Mouse (Mus musculus) embryonic facial prominence, embryonic 10.5 days (tissue): ENCODE results near the gene Tmem9. TPM values are rescaled to one million over a fixed set of nuclear protein-coding genes. Genes with fewer than 3 reads are reported as not detected.
A peak's percentile ranks its signal among the peaks of the same experiment; 100 is the strongest.

Experiments used
- DNase-seq: peaks from one replicate; pipeline ENCODE4 v3.0.0-alpha.2; 2017; ENCODE audit warnings: low spot score
- H3K27ac ChIP-seq: fragments of 300-500 bp; sonication (generic); replicated peaks from 2 replicates; pipeline ENCODE4 v1.5.1; 2016; ENCODE audit warnings: mild to moderate bottlenecking
- H3K27me3 ChIP-seq: fragments of 300-500 bp; sonication (generic); replicated peaks from 2 replicates; pipeline ENCODE4 v1.6.1; 2016; ENCODE audit warnings: low read depth, mild to moderate bottlenecking; ENCODE audit not compliant: poor library complexity, severe bottlenecking
- H3K36me3 ChIP-seq: fragments of 300-500 bp; sonication (generic); replicated peaks from 2 replicates; pipeline ENCODE4 v1.6.1; 2016; ENCODE audit warnings: mild to moderate bottlenecking, moderate library complexity
- H3K4me1 ChIP-seq: fragments of 300-500 bp; sonication (generic); 2 replicates; pipeline ENCODE4 v1.6.1; 2016
- H3K4me3 ChIP-seq: fragments of 300-500 bp; sonication (generic); 2 replicates; pipeline ENCODE4 v1.5.1; 2016; ENCODE audit warnings: mild to moderate bottlenecking, moderate library complexity
- H3K9me3 ChIP-seq: fragments of 300-500 bp; sonication (generic); 2 replicates; pipeline ENCODE4 v1.6.1; 2016; ENCODE audit warnings: mild to moderate bottlenecking
- WGBS: fragments of 180-500 bp; shearing (Covaris S2); methylation state at CpG from one replicate; pipeline ENCODE4 v1.1.7; 2016; 5-methylcytosine and 5-hydroxymethylcytosine counted together
- polyA plus RNA-seq: library from polyadenylated mRNA; unstranded; fragments of >200 nt; fragmentation: Nextera tagmentation; extraction: Ambion mirVana; gene quantifications from 2 replicates; pipeline ENCODE4 v1.2.1, GENCODE M21; 2016

The Tmem9 gene
- polyA plus RNA-seq, 1 experiment from 2014 or later: 142 TPM

- Histone ChIP-seq H3K4me3 (no peak overlapping the region), H3K27ac (no peak overlapping the region), H3K9me3 (no peaks in the 10 kb centered on the region), H3K36me3 (no peaks in the 10 kb centered on the region), H3K4me1 (peaks cover 16% of the 10 kb centered on the region), H3K27me3 (0 out of 2 replicates have a peak, but pooled peaks cover 3% of the 10 kb centered on the region)
- WGBS: 56% methylated on average over 9 of the region's 9 CpGs
- DNase-seq: no peak
Observed at GRCm38 (mm10) chr1:136061041-136061789, 53.3 kb downstream of the Tmem9 start.

- Histone ChIP-seq H3K4me3 (no peak overlapping the region), H3K36me3 (no peaks in the 10 kb centered on the region), H3K9me3 (no peaks in the 10 kb centered on the region), H3K27ac (no peak overlapping the region), H3K4me1 (peaks cover 16% of the 10 kb centered on the region), H3K27me3 (no peaks in the 10 kb centered on the region)
- DNase-seq: no peak
- WGBS: 88% methylated on average over 7 of the region's 7 CpGs
Observed at GRCm38 (mm10) chr1:136061790-136062141, 53.8 kb downstream of the Tmem9 start.

- no peaks in the 10 kb centered on the region for H3K27me3 ChIP-seq
- no peak for DNase-seq
- 77% methylated on average over 5 of the region's 5 CpGs for WGBS
Observed at GRCm38 (mm10) chr1:136063991-136064390, 56.0 kb downstream of the Tmem9 start.

GRCm38 (mm10) chr1:136066621-136067020 lies 58.7 kb downstream of the Tmem9 start:
- Histone ChIP-seq H3K27me3 (no peaks in the 10 kb centered on the region), H3K36me3 (no peaks in the 10 kb centered on the region), H3K4me3 (no peak overlapping the region), H3K27ac (no peak overlapping the region), H3K4me1 (0 out of 2 replicates have a peak, but pooled peaks cover 7% of the 10 kb centered on the region), H3K9me3 (no peaks in the 10 kb centered on the region)
- 62% methylated on average over 1 of the region's 1 CpGs for WGBS
- no peak for DNase-seq

More at GRCm38 (mm10) chr1:136063991-136064390, 56.0 kb downstream of the Tmem9 start:
- no peaks in the 10 kb centered on the region for H3K36me3 ChIP-seq
- H3K4me3 ChIP-seq: no peak overlapping the region
- no peak overlapping the region for H3K27ac ChIP-seq
- H3K4me1 ChIP-seq: 0 out of 2 replicates have a peak, but pooled peaks cover 9% of the 10 kb centered on the region
- no peaks in the 10 kb centered on the region for H3K9me3 ChIP-seq

GRCm38 (mm10) chr1:136067579-136067978 lies 59.6 kb downstream of the Tmem9 start:
- Histone ChIP-seq H3K4me1 (0 out of 2 replicates have a peak, but pooled peaks cover 4% of the 10 kb centered on the region), H3K27me3 (no peaks in the 10 kb centered on the region), H3K27ac (no peak overlapping the region), H3K9me3 (no peaks in the 10 kb centered on the region), H3K4me3 (no peak overlapping the region), H3K36me3 (no peaks in the 10 kb centered on the region)
- no peak for DNase-seq
- 68% methylated on average over 3 of the region's 3 CpGs for WGBS

- H3K9me3 ChIP-seq: no peaks in the 10 kb centered on the region
- 12% methylated on average over 3 of the region's 3 CpGs for WGBS
- H3K36me3 ChIP-seq: no peaks in the 10 kb centered on the region
- H3K4me3 ChIP-seq: no peak overlapping the region
- DNase-seq: peak; percentile 35
- H3K4me1 ChIP-seq: no peaks in the 10 kb centered on the region
- H3K27me3 ChIP-seq: peaks cover 12% of the 10 kb centered on the region; the same call in 1 of the 2 replicates
- no peak overlapping the region for H3K27ac ChIP-seq
Observed at GRCm38 (mm10) chr1:136076086-136076485, 68.1 kb downstream of the Tmem9 start.

- no peaks in the 10 kb centered on the region for H3K4me1 ChIP-seq
- no peaks in the 10 kb centered on the region for H3K36me3 ChIP-seq
- H3K4me3 ChIP-seq: no peak overlapping the region
- H3K9me3 ChIP-seq: no peaks in the 10 kb centered on the region
- WGBS: 72% methylated on average over 4 of the region's 4 CpGs
- DNase-seq: no peak
- peaks cover 12% of the 10 kb centered on the region; the same call in 1 of the 2 replicates for H3K27me3 ChIP-seq
- no peak overlapping the region for H3K27ac ChIP-seq
Observed at GRCm38 (mm10) chr1:136077656-136078055, 69.7 kb downstream of the Tmem9 start.

- DNase-seq: no peak
- WGBS: 87% methylated on average over 1 of the region's 1 CpGs
- H3K27me3 ChIP-seq: peaks cover 12% of the 10 kb centered on the region; the same call in 1 of the 2 replicates
- no peaks in the 10 kb centered on the region for H3K4me1 ChIP-seq
- no peaks in the 10 kb centered on the region for H3K36me3 ChIP-seq
- H3K4me3 ChIP-seq: no peak overlapping the region
- H3K27ac ChIP-seq: no peak overlapping the region
- no peaks in the 10 kb centered on the region for H3K9me3 ChIP-seq
Observed at GRCm38 (mm10) chr1:136081161-136081560, 73.2 kb downstream of the Tmem9 start.

Other genes starting within 250 kb of the Tmem9 start
- 29.0 and 32.2 TPM in 2 replicates for gene Phlda3, start 242.0 kb upstream of the Tmem9 start, polyA plus RNA-seq
- gene Tnni1, start 228.7 kb upstream of the Tmem9 start, polyA plus RNA-seq: 5.5 and 7.9 TPM in 2 replicates
- 7.5 TPM in 2 replicates for gene Lad1, start 189.6 kb upstream of the Tmem9 start, polyA plus RNA-seq
- 1.1 and 4.4 TPM in 2 replicates for gene Tnnt2, start 171.8 kb upstream of the Tmem9 start, polyA plus RNA-seq
- gene Pkp1, start 88.9 kb upstream of the Tmem9 start, polyA plus RNA-seq: 0.25 TPM in 1 of 2 replicates, not detected in the other
- 0.04 TPM in 1 of 2 replicates, not detected in the other for gene Igfn1, start 1.8 kb upstream of the Tmem9 start, polyA plus RNA-seq
- gene Ascl5, start 42.7 kb downstream of the Tmem9 start, polyA plus RNA-seq: 0.47 TPM in 1 of 2 replicates, not detected in the other
- 0.06 and 0.16 TPM in 2 replicates for gene Cacna1s, start 44.6 kb downstream of the Tmem9 start, polyA plus RNA-seq
- 6.5 and 7.3 TPM in 2 replicates for gene Kif21b, start 123.2 kb downstream of the Tmem9 start, polyA plus RNA-seq
- 0.42 and 0.58 TPM in 2 replicates for gene Mroh3, start 204.7 kb downstream of the Tmem9 start, polyA plus RNA-seq
- 24.1 and 26.4 TPM in 2 replicates for gene Inava, start 226.1 kb downstream of the Tmem9 start, polyA plus RNA-seq